Mouse (Mus musculus): ENCODE data around the gene Parp9. TPM values are rescaled to one million over a fixed set of nuclear protein-coding genes. Genes with fewer than 3 reads are reported as not detected.

Gene Parp9
- polyA plus RNA-seq, 1 experiment from 2014 or later: 3.2 TPM

DNA sequence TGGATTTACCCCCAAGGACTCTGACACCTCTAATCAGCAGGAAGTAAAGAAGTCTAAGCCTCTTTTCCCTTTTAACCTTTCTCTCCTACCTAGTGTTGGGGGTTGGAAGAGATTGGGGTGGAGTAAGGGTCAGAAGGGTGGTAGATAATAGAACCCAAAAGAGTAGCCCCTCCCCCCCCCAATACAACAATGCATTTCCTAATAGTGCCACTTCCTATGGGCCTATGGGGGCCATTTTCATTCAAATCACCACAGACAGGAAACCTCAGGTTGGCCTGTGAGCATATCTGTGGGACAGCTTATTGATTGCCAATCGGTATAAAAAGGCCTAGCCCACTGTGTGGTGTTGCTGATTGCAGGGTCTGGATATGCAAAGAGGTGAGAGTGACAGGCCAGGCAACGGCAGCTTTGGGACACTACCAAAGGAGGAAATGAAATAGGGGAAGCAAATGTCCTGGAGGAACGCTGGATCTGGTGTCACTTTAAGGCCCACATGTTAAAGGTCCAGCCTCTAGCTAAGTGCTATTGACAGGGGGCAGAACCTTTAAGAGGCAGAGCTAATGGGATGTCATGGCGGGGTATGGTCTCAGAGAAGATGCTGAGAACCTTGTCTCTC, 34.0 kb upstream of the Parp9 start:
- 66% methylated on average over 4 of the region's 4 CpGs for WGBS
- no peaks in the 10 kb centered on the region for H3K36me3 ChIP-seq (replicated peaks; ENCODE audit: control insufficient read depth, insufficient read depth, low read depth, low read length)
- no peak overlapping the region for H3K9ac ChIP-seq (replicated peaks; ENCODE audit: low read length)
- H3K9me3 ChIP-seq (replicated peaks; ENCODE audit: control insufficient read depth, low read length): no peaks in the 10 kb centered on the region
- ATAC-seq (replicated peaks; ENCODE audit: insufficient number of reproducible peaks, low FRiP score, low TSS enrichment, low read depth) (no peak), DNase-seq (ENCODE audit: low spot score) (no peak)
- H3K4me2 ChIP-seq (ENCODE audit: low read depth, low read length): no peak overlapping the region
- H3K27me3 ChIP-seq (ENCODE audit: control insufficient read depth, insufficient read depth, low read length): no peaks in the 10 kb centered on the region
- H3K4me3 ChIP-seq (ENCODE audit: low read depth, low read length): no peak overlapping the region
- no peak overlapping the region for H3K27ac ChIP-seq (replicated peaks; ENCODE audit: low read depth, low read length)
- H3K4me1 ChIP-seq (ENCODE audit: control insufficient read depth, insufficient read depth, low read length): no peaks in the 10 kb centered on the region

GRCm38 (mm10) chr16:35905355-35905754, 32.9 kb upstream of the Parp9 start:
- ATAC-seq (replicated peaks; ENCODE audit: insufficient number of reproducible peaks, low FRiP score, low TSS enrichment, low read depth): no peak
- Histone ChIP-seq H3K27ac (replicated peaks; ENCODE audit: low read depth, low read length) (no peak overlapping the region), H3K4me3 (ENCODE audit: low read depth, low read length) (no peak overlapping the region), H3K36me3 (replicated peaks; ENCODE audit: control insufficient read depth, insufficient read depth, low read depth, low read length) (no peaks in the 10 kb centered on the region), H3K4me2 (ENCODE audit: low read depth, low read length) (no peak overlapping the region), H3K4me1 (ENCODE audit: control insufficient read depth, insufficient read depth, low read length) (no peaks in the 10 kb centered on the region), H3K9ac (replicated peaks; ENCODE audit: low read length) (no peak overlapping the region), H3K27me3 (ENCODE audit: control insufficient read depth, insufficient read depth, low read length) (no peaks in the 10 kb centered on the region), H3K9me3 (replicated peaks; ENCODE audit: control insufficient read depth, low read length) (no peaks in the 10 kb centered on the region)
- 70% methylated on average over 3 of the region's 3 CpGs for WGBS
- DNase-seq (ENCODE audit: low spot score): no peak

DNA sequence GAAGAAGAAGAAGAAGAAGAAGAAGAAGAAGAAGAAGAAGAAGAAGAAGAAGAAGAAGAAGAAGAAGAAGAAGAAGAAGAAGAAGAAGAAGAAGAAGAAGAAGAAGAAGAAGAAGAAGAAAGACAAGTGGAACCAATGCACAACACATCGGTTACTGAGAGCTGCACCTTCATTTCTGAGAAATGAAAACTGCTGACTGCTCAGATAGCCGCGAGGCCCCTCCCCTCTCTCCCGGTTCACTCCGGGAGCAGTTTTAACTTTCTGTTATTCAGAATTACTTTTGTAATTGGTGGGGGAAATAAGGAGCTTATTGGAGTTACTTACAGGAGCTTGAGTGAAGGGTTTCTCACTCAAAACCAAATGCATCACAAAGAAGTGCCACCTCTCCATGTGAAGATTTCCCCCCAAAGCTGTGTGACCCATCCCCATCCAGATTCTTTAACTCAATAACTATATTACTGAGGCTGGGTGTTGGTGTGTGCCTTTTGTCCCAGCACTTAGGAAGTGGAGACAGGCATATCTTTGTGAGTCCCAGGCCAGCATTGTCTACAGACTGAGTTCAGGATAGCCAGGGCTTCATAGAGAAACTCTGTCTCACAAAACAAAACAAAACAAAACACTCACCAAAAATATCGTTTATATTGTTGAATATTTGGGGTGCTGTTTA, 32.3 kb upstream of the Parp9 start:
- H3K36me3 ChIP-seq (replicated peaks; ENCODE audit: control insufficient read depth, insufficient read depth, low read depth, low read length): no peaks in the 10 kb centered on the region
- 79% methylated on average over 6 of the region's 6 CpGs for whole genome bisulfite sequencing
- no peak overlapping the region for H3K27ac ChIP-seq (replicated peaks; ENCODE audit: low read depth, low read length)
- no peaks in the 10 kb centered on the region for H3K4me1 ChIP-seq (ENCODE audit: control insufficient read depth, insufficient read depth, low read length)
- ATAC-seq (replicated peaks; ENCODE audit: insufficient number of reproducible peaks, low FRiP score, low TSS enrichment, low read depth): no peak
- DNase-seq (ENCODE audit: low spot score): no peak
- H3K27me3 ChIP-seq (ENCODE audit: control insufficient read depth, insufficient read depth, low read length): no peaks in the 10 kb centered on the region
- H3K4me3 ChIP-seq (ENCODE audit: low read depth, low read length): no peak overlapping the region
- H3K4me2 ChIP-seq (ENCODE audit: low read depth, low read length): no peak overlapping the region
- H3K9ac ChIP-seq (replicated peaks; ENCODE audit: low read length): no peak overlapping the region
- no peaks in the 10 kb centered on the region for H3K9me3 ChIP-seq (replicated peaks; ENCODE audit: control insufficient read depth, low read length)

GRCm38 (mm10) chr16:35906887-35907286, 31.4 kb upstream of the Parp9 start:
- H3K4me1 ChIP-seq (ENCODE audit: control insufficient read depth, insufficient read depth, low read length): no peaks in the 10 kb centered on the region
- no peak for ATAC-seq (replicated peaks; ENCODE audit: insufficient number of reproducible peaks, low FRiP score, low TSS enrichment, low read depth)
- WGBS: 74% methylated on average over 7 of the region's 7 CpGs
- no peaks in the 10 kb centered on the region for H3K36me3 ChIP-seq (replicated peaks; ENCODE audit: control insufficient read depth, insufficient read depth, low read depth, low read length)
- DNase-seq (ENCODE audit: low spot score): no peak
- H3K9ac ChIP-seq (replicated peaks; ENCODE audit: low read length): no peak overlapping the region
- no peaks in the 10 kb centered on the region for H3K27me3 ChIP-seq (ENCODE audit: control insufficient read depth, insufficient read depth, low read length)
- H3K9me3 ChIP-seq (replicated peaks; ENCODE audit: control insufficient read depth, low read length): no peaks in the 10 kb centered on the region
- H3K27ac ChIP-seq (replicated peaks; ENCODE audit: low read depth, low read length): no peak overlapping the region
- no peak overlapping the region for H3K4me3 ChIP-seq (ENCODE audit: low read depth, low read length)
- no peak overlapping the region for H3K4me2 ChIP-seq (ENCODE audit: low read depth, low read length)

- H3K36me3 ChIP-seq (replicated peaks; ENCODE audit: control insufficient read depth, insufficient read depth, low read depth, low read length): no peaks in the 10 kb centered on the region
- WGBS: 34% methylated on average over 4 of the region's 4 CpGs
- DNase-seq (ENCODE audit: low spot score) (no peak), ATAC-seq (replicated peaks; ENCODE audit: insufficient number of reproducible peaks, low FRiP score, low TSS enrichment, low read depth) (no peak)
- no peaks in the 10 kb centered on the region for H3K27me3 ChIP-seq (ENCODE audit: control insufficient read depth, insufficient read depth, low read length)
- no peak overlapping the region for H3K4me2 ChIP-seq (ENCODE audit: low read depth, low read length)
- no peak overlapping the region for H3K4me3 ChIP-seq (ENCODE audit: low read depth, low read length)
- H3K27ac ChIP-seq (replicated peaks; ENCODE audit: low read depth, low read length): no peak overlapping the region
- H3K9me3 ChIP-seq (replicated peaks; ENCODE audit: control insufficient read depth, low read length): no peaks in the 10 kb centered on the region
- no peaks in the 10 kb centered on the region for H3K4me1 ChIP-seq (ENCODE audit: control insufficient read depth, insufficient read depth, low read length)
- H3K9ac ChIP-seq (replicated peaks; ENCODE audit: low read length): no peak overlapping the region
These were observed 30.7 kb upstream of the Parp9 start for GRCm38 (mm10) chr16:35907432-35908201.

GRCm38 (mm10) chr16:35911449-35911848, 26.8 kb upstream of the Parp9 start:
- Histone ChIP-seq H3K4me1 (ENCODE audit: control insufficient read depth, insufficient read depth, low read length) (no peaks in the 10 kb centered on the region), H3K9ac (replicated peaks; ENCODE audit: low read length) (no peak overlapping the region), H3K4me2 (ENCODE audit: low read depth, low read length) (no peak overlapping the region), H3K4me3 (ENCODE audit: low read depth, low read length) (no peak overlapping the region), H3K36me3 (replicated peaks; ENCODE audit: control insufficient read depth, insufficient read depth, low read depth, low read length) (no peaks in the 10 kb centered on the region), H3K27me3 (ENCODE audit: control insufficient read depth, insufficient read depth, low read length) (no peaks in the 10 kb centered on the region), H3K9me3 (replicated peaks; ENCODE audit: control insufficient read depth, low read length) (no peaks in the 10 kb centered on the region), H3K27ac (replicated peaks; ENCODE audit: low read depth, low read length) (no peak overlapping the region)
- no peak for DNase-seq (ENCODE audit: low spot score)
- no peak for ATAC-seq (replicated peaks; ENCODE audit: insufficient number of reproducible peaks, low FRiP score, low TSS enrichment, low read depth)
- 79% methylated on average over 3 of the region's 3 CpGs for WGBS

- no peak for ATAC-seq (replicated peaks; ENCODE audit: insufficient number of reproducible peaks, low FRiP score, low TSS enrichment, low read depth)
- H3K9ac ChIP-seq (replicated peaks; ENCODE audit: low read length): no peak overlapping the region
- 76% methylated on average over 1 of the region's 1 CpGs for WGBS
These were observed 24.7 kb upstream of the Parp9 start for GRCm38 (mm10) chr16:35913526-35913925.

GRCm38 (mm10) chr16:35914301-35914700, 24.0 kb upstream of the Parp9 start:
- no peaks in the 10 kb centered on the region for H3K36me3 ChIP-seq (replicated peaks; ENCODE audit: control insufficient read depth, insufficient read depth, low read depth, low read length)
- H3K27me3 ChIP-seq (ENCODE audit: control insufficient read depth, insufficient read depth, low read length): no peaks in the 10 kb centered on the region
- H3K27ac ChIP-seq (replicated peaks; ENCODE audit: low read depth, low read length): no peak overlapping the region
- H3K4me2 ChIP-seq (ENCODE audit: low read depth, low read length): no peak overlapping the region
- no peak for DNase-seq (ENCODE audit: low spot score)
- no peaks in the 10 kb centered on the region for H3K9me3 ChIP-seq (replicated peaks; ENCODE audit: control insufficient read depth, low read length)
- no peak overlapping the region for H3K9ac ChIP-seq (replicated peaks; ENCODE audit: low read length)
- no peak overlapping the region for H3K4me3 ChIP-seq (ENCODE audit: low read depth, low read length)
- ATAC-seq (replicated peaks; ENCODE audit: insufficient number of reproducible peaks, low FRiP score, low TSS enrichment, low read depth): no peak
- H3K4me1 ChIP-seq (ENCODE audit: control insufficient read depth, insufficient read depth, low read length): no peaks in the 10 kb centered on the region
- 70% methylated on average over 5 of the region's 5 CpGs for whole genome bisulfite sequencing

More at GRCm38 (mm10) chr16:35913526-35913925, 24.7 kb upstream of the Parp9 start:
- Histone ChIP-seq H3K9me3 (replicated peaks; ENCODE audit: control insufficient read depth, low read length) (no peaks in the 10 kb centered on the region), H3K4me1 (ENCODE audit: control insufficient read depth, insufficient read depth, low read length) (no peaks in the 10 kb centered on the region), H3K4me3 (ENCODE audit: low read depth, low read length) (no peak overlapping the region), H3K4me2 (ENCODE audit: low read depth, low read length) (no peak overlapping the region), H3K27me3 (ENCODE audit: control insufficient read depth, insufficient read depth, low read length) (no peaks in the 10 kb centered on the region), H3K27ac (replicated peaks; ENCODE audit: low read depth, low read length) (no peak overlapping the region), H3K36me3 (replicated peaks; ENCODE audit: control insufficient read depth, insufficient read depth, low read depth, low read length) (no peaks in the 10 kb centered on the region)
- peak; percentile 31 for DNase-seq (ENCODE audit: low spot score)

All from embryonic facial prominence, embryonic 11.5 days (tissue).